Mouse (Mus musculus): ENCODE data around the gene Os9. TPM values are rescaled to one million over a fixed set of nuclear protein-coding genes. Genes with fewer than 3 reads are reported as not detected.

Gene Os9
- total and polyA plus RNA-seq, 3 experiments = 24.4 to 25.6 (median 25.1) TPM

- Histone ChIP-seq H3K4me1 (ENCODE audit: control insufficient read depth, insufficient read depth, low read length) (peaks cover 2% of the 10 kb centered on the region; the same call in 1 of the 2 replicates), H3K36me3 (ENCODE audit: control insufficient read depth, insufficient read depth, low read length) (no peaks in the 10 kb centered on the region), H3K27ac (no peak overlapping the region), H3K27me3 (ENCODE audit: control insufficient read depth, insufficient read depth, low read length) (no peaks in the 10 kb centered on the region), H3K79me2 (replicated peaks; ENCODE audit: control insufficient read depth, insufficient read depth, low read length) (no peaks in the 10 kb centered on the region), H3K9ac (ENCODE audit: low read depth, low read length) (no peak overlapping the region), H3K4me3 (no peak overlapping the region)
- 65% methylated on average over 5 of the region's 5 CpGs for WGBS
- DNase-seq = no peak
- intact Hi-C loops (cut with DNase I) = no loop called here
- TF ChIP-seq EP300 (IDR thresholded peaks at IDR 0.05; ENCODE audit: insufficient read depth, low read depth, low read length) (no peak), CTCF (IDR thresholded peaks at IDR 0.05) (no peak), POLR2A (IDR thresholded peaks at IDR 0.05; ENCODE audit: insufficient read depth, low read depth, low read length) (no peak)
Observed at GRCm38 (mm10) chr10:127126579-127126978, 5.6 kb upstream of the Os9 start.

- Histone ChIP-seq H3K4me1 (ENCODE audit: control insufficient read depth, insufficient read depth, low read length) (peaks cover 2% of the 10 kb centered on the region; the same call in 1 of the 2 replicates), H3K4me3 (no peak overlapping the region), H3K27ac (no peak overlapping the region), H3K27me3 (ENCODE audit: control insufficient read depth, insufficient read depth, low read length) (no peaks in the 10 kb centered on the region), H3K36me3 (ENCODE audit: control insufficient read depth, insufficient read depth, low read length) (no peaks in the 10 kb centered on the region), H3K79me2 (replicated peaks; ENCODE audit: control insufficient read depth, insufficient read depth, low read length) (no peaks in the 10 kb centered on the region), H3K9ac (ENCODE audit: low read depth, low read length) (no peak overlapping the region)
- DNase-seq = no peak
- TF ChIP-seq POLR2A (IDR thresholded peaks at IDR 0.05; ENCODE audit: insufficient read depth, low read depth, low read length) = no peak
- TF ChIP-seq CTCF (IDR thresholded peaks at IDR 0.05) = peak; percentile 38
- TF ChIP-seq EP300 (IDR thresholded peaks at IDR 0.05; ENCODE audit: insufficient read depth, low read depth, low read length) = no peak
- WGBS = 72% methylated on average over 9 of the region's 9 CpGs
- intact Hi-C loops (cut with DNase I) = loop anchor here (1.0 kb wide), 1 partner anchor 104 kb away; no protein-coding TSS in a partner anchor
Observed at GRCm38 (mm10) chr10:127125210-127126001, 4.5 kb upstream of the Os9 start.

DNA sequence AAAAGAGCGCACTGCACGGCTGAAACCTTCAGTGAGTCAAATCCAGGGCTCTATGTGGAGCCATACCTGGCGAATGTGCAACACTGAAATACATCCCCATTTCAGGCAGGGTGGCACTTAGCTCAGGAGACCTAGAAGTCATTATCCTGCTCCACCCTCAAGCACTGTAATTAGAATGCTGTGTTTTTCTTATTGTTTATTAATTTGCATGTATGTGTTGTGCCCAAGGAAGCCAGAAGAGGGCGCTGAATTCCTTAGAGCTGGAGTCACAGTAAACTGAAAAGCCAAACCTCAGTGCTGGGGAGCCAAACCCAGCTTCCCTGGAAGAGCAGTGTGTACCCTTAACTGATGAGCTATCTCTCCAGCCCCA is 2.5 kb upstream of the Os9 start:
- Histone ChIP-seq H3K36me3 (ENCODE audit: control insufficient read depth, insufficient read depth, low read length) (no peaks in the 10 kb centered on the region), H3K9ac (ENCODE audit: low read depth, low read length) (peak overlapping the region; percentile 23; the same call in 1 of the 2 replicates), H3K4me3 (no peak overlapping the region), H3K27me3 (ENCODE audit: control insufficient read depth, insufficient read depth, low read length) (no peaks in the 10 kb centered on the region), H3K4me1 (ENCODE audit: control insufficient read depth, insufficient read depth, low read length) (peaks cover 2% of the 10 kb centered on the region; the same call in 1 of the 2 replicates), H3K79me2 (replicated peaks; ENCODE audit: control insufficient read depth, insufficient read depth, low read length) (no peaks in the 10 kb centered on the region), H3K27ac (no peak overlapping the region)
- WGBS = 13% methylated on average over 4 of the region's 4 CpGs
- TF ChIP-seq POLR2A (IDR thresholded peaks at IDR 0.05; ENCODE audit: insufficient read depth, low read depth, low read length) (no peak), CTCF (IDR thresholded peaks at IDR 0.05) (peak; percentile 87), EP300 (IDR thresholded peaks at IDR 0.05; ENCODE audit: insufficient read depth, low read depth, low read length) (0 out of 2 replicates have a peak, but pooled peaks have one; percentile 10)
- intact Hi-C loops (cut with DNase I) = loop anchor here (2.0 to 5.0 kb wide), 2 partner anchors 41 to 189 kb away; partner anchors contain the start of genes B4galnt1 and Mars
- DNase-seq = peak; percentile 51 to 68

DNA sequence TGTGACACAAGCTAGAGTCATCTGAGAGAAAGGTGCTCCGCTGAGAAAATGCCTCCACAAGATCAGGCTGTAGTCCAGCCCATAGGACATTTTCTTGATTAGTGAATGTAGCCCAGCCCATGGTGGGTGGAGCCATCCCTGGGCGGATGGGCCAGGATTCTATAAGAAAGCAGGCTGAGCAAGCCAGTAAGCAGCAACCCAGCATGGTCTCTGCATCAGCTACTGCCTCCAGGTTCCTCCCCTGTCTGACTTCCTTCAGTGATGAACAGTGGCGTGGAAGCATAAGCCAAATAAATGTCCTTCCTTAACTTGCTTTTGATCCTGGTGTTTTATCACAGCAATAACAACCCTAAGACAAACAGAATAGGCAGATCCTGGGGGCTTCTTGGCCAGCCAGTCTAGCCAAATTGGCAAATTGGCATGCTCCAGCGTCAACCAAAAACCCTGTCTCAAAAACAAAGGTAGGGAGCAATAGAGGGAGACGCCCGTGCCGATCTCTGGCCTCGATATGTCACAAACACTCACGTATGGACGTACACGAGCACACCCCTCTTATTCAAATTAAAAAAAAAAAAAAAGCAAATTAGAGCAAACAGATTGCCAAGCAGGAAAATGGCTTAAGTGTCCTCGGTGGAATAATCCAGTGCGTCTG is 2.0 kb upstream of the Os9 start:
- Histone ChIP-seq H3K36me3 (ENCODE audit: control insufficient read depth, insufficient read depth, low read length) (no peaks in the 10 kb centered on the region), H3K27ac (no peak overlapping the region), H3K79me2 (replicated peaks; ENCODE audit: control insufficient read depth, insufficient read depth, low read length) (no peaks in the 10 kb centered on the region), H3K4me1 (ENCODE audit: control insufficient read depth, insufficient read depth, low read length) (peaks cover 2% of the 10 kb centered on the region; the same call in 1 of the 2 replicates), H3K27me3 (ENCODE audit: control insufficient read depth, insufficient read depth, low read length) (no peaks in the 10 kb centered on the region), H3K4me3 (no peak overlapping the region), H3K9ac (ENCODE audit: low read depth, low read length) (peak overlapping the region; percentile 19; the same call in 1 of the 2 replicates)
- peak; percentile 64 for TF ChIP-seq POLR2A (IDR thresholded peaks at IDR 0.05; ENCODE audit: insufficient read depth, low read depth, low read length)
- no peak for TF ChIP-seq CTCF (IDR thresholded peaks at IDR 0.05)
- TF ChIP-seq EP300 (IDR thresholded peaks at IDR 0.05; ENCODE audit: insufficient read depth, low read depth, low read length) = no peak
- intact Hi-C loops (cut with DNase I) = loop anchor here (2.0 to 5.0 kb wide), 2 partner anchors 42 to 189 kb away; partner anchors contain the start of genes B4galnt1 and Mars
- 18% methylated on average over 13 of the region's 13 CpGs for WGBS
- no peak for DNase-seq

DNA sequence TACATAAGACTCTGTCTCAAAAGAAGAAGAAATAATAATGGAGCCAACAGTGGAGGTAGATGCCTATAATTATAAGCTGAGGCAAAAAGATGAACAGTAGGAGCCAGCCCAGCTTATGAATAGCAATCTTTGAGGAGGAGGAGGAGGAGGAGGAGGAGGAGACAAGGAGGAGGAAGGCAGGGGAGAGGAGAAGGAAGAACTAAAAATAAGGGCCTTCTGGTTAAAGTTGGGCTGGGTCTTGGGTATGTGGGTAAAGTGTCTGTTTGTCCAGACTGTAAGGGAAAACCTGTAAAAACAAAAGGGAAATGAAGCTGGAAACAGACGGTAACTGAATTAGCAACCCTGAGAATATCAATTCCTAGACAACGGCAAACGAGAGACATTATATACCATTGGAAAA is 1.1 kb upstream of the Os9 start:
- no peak overlapping the region for H3K4me3 ChIP-seq
- H3K4me1 ChIP-seq (ENCODE audit: control insufficient read depth, insufficient read depth, low read length) = peaks cover 2% of the 10 kb centered on the region; the same call in 1 of the 2 replicates
- intact Hi-C loops (cut with DNase I) = loop anchor here (2.0 to 5.0 kb wide), 2 partner anchors 43 to 190 kb away; partner anchors contain the start of genes B4galnt1 and Mars
- H3K9ac ChIP-seq (ENCODE audit: low read depth, low read length) = no peak overlapping the region
- H3K27ac ChIP-seq = no peak overlapping the region
- WGBS = 66% methylated on average over 3 of the region's 3 CpGs
- H3K79me2 ChIP-seq (replicated peaks; ENCODE audit: control insufficient read depth, insufficient read depth, low read length) = no peaks in the 10 kb centered on the region
- TF ChIP-seq EP300 (IDR thresholded peaks at IDR 0.05; ENCODE audit: insufficient read depth, low read depth, low read length) (no peak), CTCF (IDR thresholded peaks at IDR 0.05) (no peak), POLR2A (IDR thresholded peaks at IDR 0.05; ENCODE audit: insufficient read depth, low read depth, low read length) (no peak)
- H3K27me3 ChIP-seq (ENCODE audit: control insufficient read depth, insufficient read depth, low read length) = no peaks in the 10 kb centered on the region
- H3K36me3 ChIP-seq (ENCODE audit: control insufficient read depth, insufficient read depth, low read length) = no peaks in the 10 kb centered on the region
- no peak for DNase-seq
